Mouse (Mus musculus) stomach, postnatal 0 days (tissue): ENCODE measurements at regions not wholly inside any gene's neighbourhood (a gene's known extent, or its start where the extent isn't known, plus 50 kb on each side); places are given as distances from the start of the nearest gene placed in this dataset.

Experiments
- ATAC-seq: fragments of 200-750 bp; cut with Nextera tagmentation; 2 replicates; pipeline ENCODE4 v1.8.0; 2017; ENCODE audit not compliant: low FRiP score, low TSS enrichment
- DNase-seq: peaks from one replicate; pipeline ENCODE4 v3.0.0-alpha.2; 2016; ENCODE audit warnings: low spot score
- H3K27ac ChIP-seq: fragments of 300-500 bp; sonication (generic); replicated peaks from 2 replicates; pipeline ENCODE4 v1.5.1; 2014; ENCODE audit warnings: mild to moderate bottlenecking, control low read depth
- H3K27me3 ChIP-seq: fragments of 300-500 bp; sonication (generic); 2 replicates; pipeline ENCODE4 v1.6.1; 2014; ENCODE audit warnings: low read length; ENCODE audit not compliant: control insufficient read depth, insufficient read depth
- H3K36me3 ChIP-seq: fragments of 300-500 bp; sonication (generic); 2 replicates; pipeline ENCODE4 v1.6.1; 2014; ENCODE audit warnings: low read length, mixed read lengths; ENCODE audit not compliant: control insufficient read depth, insufficient read depth
- H3K4me1 ChIP-seq: fragments of 300-500 bp; sonication (generic); replicated peaks from 2 replicates; pipeline ENCODE4 v1.6.1; 2014; ENCODE audit warnings: antibody characterized with exemption; ENCODE audit not compliant: control insufficient read depth, insufficient read depth
- H3K4me2 ChIP-seq: fragments of 300-500 bp; sonication (generic); replicated peaks from 2 replicates; pipeline ENCODE4 v1.6.1; 2014; ENCODE audit warnings: low read depth, mild to moderate bottlenecking, control low read depth, moderate library complexity
- H3K4me3 ChIP-seq: fragments of 300-500 bp; sonication (generic); 2 replicates; pipeline ENCODE4 v1.5.1; 2014; ENCODE audit warnings: low read depth, low read length, control low read depth
- H3K9ac ChIP-seq: fragments of 300-500 bp; sonication (generic); 2 replicates; pipeline ENCODE4 v1.6.1; 2014; ENCODE audit warnings: mild to moderate bottlenecking, low read length, control low read depth, mixed read lengths
- H3K9me3 ChIP-seq: fragments of 300-500 bp; sonication (generic); 2 replicates; pipeline ENCODE4 v1.6.1; 2016; ENCODE audit warnings: low read length; ENCODE audit not compliant: control insufficient read depth
- CTCF ChIP-seq: IDR thresholded peaks from 2 replicates; pipeline ENCODE4 v1.5.1; 2016; ENCODE audit warnings: antibody characterized with exemption, low read depth, mild to moderate bottlenecking, moderate library complexity
- EP300 ChIP-seq: optimal IDR thresholded peaks from 2 replicates; pipeline ENCODE3; 2016; ENCODE audit warnings: antibody characterized with exemption
- WGBS: fragments of 180-500 bp; shearing (Covaris S2); extraction: QIAGEN DNeasy Blood & Tissue Kit; methylation state at CpG from one replicate; pipeline ENCODE4 v1.1.7; 2014; 5-methylcytosine and 5-hydroxymethylcytosine counted together

- Histone ChIP-seq H3K4me3 (no peak overlapping the region), H3K4me1 (no peaks in the 10 kb centered on the region), H3K27me3 (no peaks in the 10 kb centered on the region), H3K9me3 (no peaks in the 10 kb centered on the region), H3K4me2 (no peak overlapping the region), H3K27ac (no peak overlapping the region), H3K9ac (no peak overlapping the region), H3K36me3 (no peaks in the 10 kb centered on the region)
- DNase-seq (no peak), ATAC-seq (no peak)
- 90% methylated on average over 4 of the region's 4 CpGs for WGBS
- TF ChIP-seq EP300, result no peak
Observed at GRCm38 (mm10) chr12:73412500-73412899, 125.9 kb downstream of the Slc38a6 start.

- no peaks in the 10 kb centered on the region for H3K36me3 ChIP-seq
- no peak for ATAC-seq
- DNase-seq, result no peak
- no peaks in the 10 kb centered on the region for H3K27me3 ChIP-seq
- no peak overlapping the region for H3K27ac ChIP-seq
- H3K9me3 ChIP-seq, result no peaks in the 10 kb centered on the region
- no peak overlapping the region for H3K4me2 ChIP-seq
- TF ChIP-seq EP300 (no peak), CTCF (no peak)
- H3K4me1 ChIP-seq, result no peaks in the 10 kb centered on the region
- no peak overlapping the region for H3K4me3 ChIP-seq
- 49% methylated on average over 7 of the region's 7 CpGs for WGBS
- no peak overlapping the region for H3K9ac ChIP-seq
Observed at GRCm38 (mm10) chr12:73410924-73411323, 124.3 kb downstream of the Slc38a6 start.

DNA sequence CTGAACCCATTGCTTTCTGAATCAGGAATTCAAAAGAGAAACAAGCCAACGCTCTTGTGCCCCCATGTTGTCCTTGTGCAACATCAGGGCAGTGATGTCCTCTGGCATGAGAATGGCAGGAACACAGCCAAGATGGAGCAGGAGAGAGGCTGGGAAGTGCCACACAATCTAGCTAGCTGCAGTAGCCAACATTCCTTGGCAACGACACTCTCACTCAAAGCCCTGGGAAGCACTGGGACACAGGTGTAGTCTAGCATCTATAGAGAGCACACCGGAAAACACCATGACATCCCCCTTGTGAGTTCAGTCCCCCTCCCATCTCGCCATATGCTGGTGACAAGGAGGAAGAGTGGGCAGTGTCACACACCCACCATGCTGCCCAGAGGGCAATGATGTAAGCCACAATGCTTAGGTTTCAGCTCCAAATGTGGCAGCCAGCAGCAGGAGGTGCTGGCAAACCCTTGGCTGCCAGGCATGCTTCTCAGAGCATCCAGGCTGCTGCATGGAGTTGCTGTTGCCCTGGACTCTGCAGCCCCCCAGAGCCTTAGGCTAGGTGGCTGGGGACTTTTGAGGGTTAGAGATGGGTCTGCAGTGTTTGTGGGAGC lies 123.0 kb downstream of the Slc38a6 start:
- no peaks in the 10 kb centered on the region for H3K9me3 ChIP-seq
- no peak for DNase-seq
- ATAC-seq, result no peak
- no peak overlapping the region for H3K9ac ChIP-seq
- no peaks in the 10 kb centered on the region for H3K27me3 ChIP-seq
- H3K4me3 ChIP-seq, result no peak overlapping the region
- no peaks in the 10 kb centered on the region for H3K36me3 ChIP-seq
- H3K4me2 ChIP-seq, result no peak overlapping the region
- H3K4me1 ChIP-seq, result no peaks in the 10 kb centered on the region
- WGBS, result 86% methylated on average over 4 of the region's 4 CpGs
- no peak overlapping the region for H3K27ac ChIP-seq
- TF ChIP-seq EP300, result no peak
- TF ChIP-seq CTCF, result no peak

- no peak for ATAC-seq
- no peak overlapping the region for H3K4me3 ChIP-seq
- no peaks in the 10 kb centered on the region for H3K4me1 ChIP-seq
- TF ChIP-seq CTCF (no peak), EP300 (no peak)
- H3K9ac ChIP-seq, result no peak overlapping the region
- no peak overlapping the region for H3K27ac ChIP-seq
- no peak overlapping the region for H3K4me2 ChIP-seq
- WGBS, result 70% methylated on average over 7 of the region's 7 CpGs
- no peaks in the 10 kb centered on the region for H3K36me3 ChIP-seq
- H3K27me3 ChIP-seq, result no peaks in the 10 kb centered on the region
- no peaks in the 10 kb centered on the region for H3K9me3 ChIP-seq
- DNase-seq, result no peak
Observed at GRCm38 (mm10) chr12:73408614-73409013, 122.0 kb downstream of the Slc38a6 start.

- no peaks in the 10 kb centered on the region for H3K9me3 ChIP-seq
- TF ChIP-seq CTCF, result no peak
- no peak for TF ChIP-seq EP300
- H3K9ac ChIP-seq, result no peak overlapping the region
- H3K4me3 ChIP-seq, result no peak overlapping the region
- H3K27ac ChIP-seq, result no peak overlapping the region
- H3K4me2 ChIP-seq, result no peak overlapping the region
- no peaks in the 10 kb centered on the region for H3K36me3 ChIP-seq
- DNase-seq (no peak), ATAC-seq (no peak)
- no peaks in the 10 kb centered on the region for H3K4me1 ChIP-seq
- no peaks in the 10 kb centered on the region for H3K27me3 ChIP-seq
- 71% methylated on average over 11 of the region's 11 CpGs for WGBS
Observed at GRCm38 (mm10) chr12:73408165-73408564, 121.6 kb downstream of the Slc38a6 start.

- no peaks in the 10 kb centered on the region for H3K4me1 ChIP-seq
- no peaks in the 10 kb centered on the region for H3K9me3 ChIP-seq
- H3K27me3 ChIP-seq, result no peaks in the 10 kb centered on the region
- ATAC-seq (no peak), DNase-seq (no peak)
- no peak overlapping the region for H3K9ac ChIP-seq
- H3K4me2 ChIP-seq, result no peak overlapping the region
- H3K27ac ChIP-seq, result no peak overlapping the region
- H3K36me3 ChIP-seq, result no peaks in the 10 kb centered on the region
- WGBS, result 83% methylated on average over 8 of the region's 8 CpGs
- H3K4me3 ChIP-seq, result no peak overlapping the region
- TF ChIP-seq EP300, result no peak
Observed at GRCm38 (mm10) chr12:73406556-73407087, 120.0 kb downstream of the Slc38a6 start.
